Mouse (Mus musculus): Measurements from ENCODE around the gene Entpd2.
A peak's percentile ranks its signal among the peaks of the same experiment; 100 is the strongest.

Gene Entpd2

GRCm38 (mm10) chr2:25395721-25396596 is at the start of gene Entpd2:
Entpd2 (plus strand) TSS chr2:25395874.
- DNase-seq (ENCODE audit: low spot score): peak; percentile 37

DNA sequence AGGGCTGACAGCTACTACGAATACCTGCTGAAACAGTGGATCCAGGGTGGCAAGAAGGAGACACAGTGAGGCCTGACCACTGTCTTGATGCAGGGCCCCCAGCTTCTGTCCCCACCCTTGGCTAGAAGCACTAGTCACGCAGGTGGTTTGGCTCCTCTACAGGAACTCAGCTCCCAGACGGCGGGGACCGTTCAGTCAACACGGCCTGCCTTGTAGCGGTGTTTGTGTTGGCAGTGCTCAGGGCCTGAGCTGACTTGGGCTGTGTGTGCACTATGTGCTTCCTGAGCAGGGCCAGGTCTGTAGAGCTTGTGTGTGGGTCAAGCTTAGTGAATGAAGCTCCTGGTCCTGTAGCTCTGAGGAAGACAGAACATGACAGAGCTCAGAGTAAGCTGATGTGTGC is 47.5 kb upstream of the Entpd2 start:
- no peak for DNase-seq (ENCODE audit: low spot score)

DNA sequence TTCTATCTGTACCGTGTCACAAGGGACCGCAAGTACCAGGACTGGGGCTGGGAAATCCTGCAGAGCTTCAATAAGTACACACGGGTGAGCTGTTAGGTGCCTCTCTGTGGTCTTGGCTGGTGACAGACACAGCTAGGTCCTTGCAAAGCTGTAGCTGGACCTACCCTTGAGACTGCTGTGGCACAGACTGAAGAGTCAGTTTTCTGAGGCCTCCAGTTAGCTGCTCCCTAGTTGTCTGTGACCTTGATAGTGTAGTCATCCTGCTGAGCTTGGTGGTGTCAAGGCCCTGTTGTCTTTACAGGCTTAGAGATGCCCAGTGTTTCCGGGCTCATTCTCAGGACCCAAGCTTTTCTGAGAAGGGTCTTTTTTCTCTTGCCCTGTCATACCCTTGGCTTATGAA is 46.2 kb upstream of the Entpd2 start:
- DNase-seq (ENCODE audit: low spot score): no peak

DNA sequence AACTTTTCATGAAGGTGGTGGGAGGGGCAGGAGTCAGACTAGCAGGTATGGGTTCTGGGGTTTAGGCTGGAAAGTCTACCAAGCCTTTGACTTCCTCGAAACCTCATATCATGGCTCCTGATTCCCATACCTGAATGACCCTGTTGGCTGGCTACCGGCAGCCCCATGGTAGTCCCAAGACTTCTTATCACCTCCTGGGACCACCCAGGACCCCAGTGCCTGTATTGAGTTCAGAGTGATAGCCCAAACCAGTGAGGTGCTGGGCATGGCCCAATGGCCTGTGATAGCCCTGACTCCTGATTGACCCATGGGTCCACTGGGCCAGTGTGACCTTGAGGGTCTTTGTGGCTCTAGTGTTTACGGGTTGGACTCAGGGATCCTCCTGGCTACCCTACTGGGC is 45.0 kb upstream of the Entpd2 start:
- no peak for DNase-seq (ENCODE audit: low spot score)

- DNase-seq (ENCODE audit: low spot score): no peak
These were observed 41.5 kb upstream of the Entpd2 start for GRCm38 (mm10) chr2:25354211-25354610.

GRCm38 (mm10) chr2:25355419-25356066 is 40.1 kb upstream of the Entpd2 start:
- DNase-seq (ENCODE audit: low spot score): no peak

- peak; percentile 78 for DNase-seq (ENCODE audit: low spot score)
These were observed 39.2 kb upstream of the Entpd2 start, which contains the start of gene Dpp7 for GRCm38 (mm10) chr2:25356208-25357079. Dpp7 (minus strand) TSS chr2:25356359.

GRCm38 (mm10) chr2:25359848-25360247 is 35.8 kb upstream of the Entpd2 start:
- DNase-seq (ENCODE audit: low spot score): no peak

DNA sequence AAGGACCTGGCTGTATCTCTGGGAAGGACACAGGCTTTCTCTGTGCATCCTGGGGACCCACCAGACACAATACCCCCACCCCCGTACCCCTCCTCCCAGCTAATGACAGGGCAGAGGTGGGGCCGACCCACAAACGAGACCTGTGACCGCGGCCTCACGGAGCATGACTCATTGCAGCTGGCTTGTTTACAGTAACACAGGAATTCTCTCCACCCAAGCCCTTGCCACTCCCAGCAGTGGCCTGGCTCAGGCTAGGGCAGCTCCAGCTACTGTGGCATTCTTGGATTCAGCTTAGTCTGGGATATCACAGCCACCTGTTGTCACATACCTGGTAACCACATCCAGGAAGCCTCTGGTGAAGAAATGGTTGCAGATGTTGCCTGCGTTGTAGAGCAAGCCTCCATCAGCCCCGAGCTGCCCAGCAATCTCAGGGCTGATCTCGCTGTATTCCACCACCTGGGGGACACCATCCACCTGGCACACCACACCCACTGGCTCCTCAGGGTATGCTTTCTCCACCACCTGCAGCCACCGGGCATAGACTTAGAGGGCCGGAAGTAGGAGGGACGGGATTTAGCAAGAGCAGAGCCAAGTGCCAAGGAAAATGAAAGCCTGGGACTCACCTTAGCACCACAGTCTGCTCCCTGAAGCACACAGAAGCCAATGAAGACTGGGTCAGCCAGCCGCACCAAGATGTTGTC is 32.0 kb upstream of the Entpd2 start:
- DNase-seq (ENCODE audit: low spot score): no peak

DNA sequence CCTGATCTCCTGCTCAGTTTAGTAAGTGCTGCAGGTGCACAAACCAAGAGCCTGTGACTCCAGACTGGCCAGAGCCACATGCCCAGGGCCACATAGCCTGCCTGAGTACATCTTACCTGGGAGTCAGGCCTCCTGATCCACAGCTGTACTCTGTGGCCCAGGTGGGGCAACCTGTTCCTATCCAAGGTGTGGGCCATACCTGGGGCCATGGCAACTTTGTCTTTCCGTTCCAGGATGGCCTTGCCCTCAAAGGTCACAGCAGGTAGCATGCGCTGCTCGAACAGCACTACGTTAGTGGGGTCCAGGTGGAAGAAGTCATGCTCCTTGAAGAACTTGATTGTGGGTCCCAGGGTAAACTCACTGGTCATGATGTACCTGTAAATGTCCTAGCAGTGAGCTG is 31.4 kb upstream of the Entpd2 start:
- no peak for DNase-seq (ENCODE audit: low spot score)

DNA sequence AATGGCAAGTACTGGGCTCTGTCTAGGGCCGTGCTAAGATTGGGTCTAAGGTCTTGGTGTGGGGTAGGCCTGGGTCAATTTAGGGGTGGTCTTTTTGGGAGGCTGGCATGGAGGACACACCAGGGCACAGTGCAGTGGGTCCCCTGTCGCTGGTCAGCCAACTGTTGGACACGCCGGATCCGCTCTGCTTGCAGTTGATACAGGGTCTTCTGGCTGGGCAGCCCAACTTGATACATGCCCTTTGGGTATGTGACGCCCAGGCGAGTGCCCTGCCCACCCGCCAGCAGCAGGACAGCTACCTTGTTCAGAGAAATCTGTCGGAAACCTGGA is 30.9 kb upstream of the Entpd2 start:
- no peak for DNase-seq (ENCODE audit: low spot score)

DNA sequence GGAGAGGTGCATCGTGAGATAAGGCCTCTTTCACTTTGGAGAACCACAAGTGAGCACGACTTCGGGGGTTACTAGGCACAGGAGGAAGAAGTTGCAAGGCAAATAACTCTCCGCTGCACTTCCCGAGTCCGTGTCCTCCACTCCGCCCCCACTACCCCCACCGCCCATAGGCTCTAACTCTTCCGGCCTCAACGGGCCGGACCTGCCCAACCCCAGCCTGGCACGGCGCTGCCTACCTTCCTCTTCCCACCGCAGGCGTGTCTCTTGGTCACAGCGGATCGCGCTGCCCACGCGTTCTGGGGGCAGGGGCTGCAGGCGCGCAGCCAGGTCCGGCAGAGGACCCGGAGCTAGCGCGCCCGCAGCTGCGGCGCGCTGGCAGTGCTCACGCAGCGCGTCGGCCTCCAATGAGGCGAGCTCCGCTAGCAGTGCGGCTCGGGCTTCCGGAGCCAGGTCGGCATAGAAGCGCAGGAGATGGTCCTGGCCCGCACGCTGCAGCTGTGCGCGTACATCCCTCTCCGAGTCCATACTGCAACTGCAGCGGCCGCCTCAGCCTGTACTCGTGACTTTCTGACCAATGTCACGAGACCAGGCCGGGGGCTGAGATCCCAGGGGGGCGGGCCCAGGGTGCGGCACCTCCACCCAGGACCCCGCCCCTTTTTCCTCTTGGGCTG is 30.4 kb upstream of the Entpd2 start, which contains the start of gene Uap1l1:
TSS of gene Uap1l1 (minus strand) at position 592 of the 671 bp plus-strand sequence.
- peak; percentile 81 for DNase-seq (ENCODE audit: low spot score)

DNA sequence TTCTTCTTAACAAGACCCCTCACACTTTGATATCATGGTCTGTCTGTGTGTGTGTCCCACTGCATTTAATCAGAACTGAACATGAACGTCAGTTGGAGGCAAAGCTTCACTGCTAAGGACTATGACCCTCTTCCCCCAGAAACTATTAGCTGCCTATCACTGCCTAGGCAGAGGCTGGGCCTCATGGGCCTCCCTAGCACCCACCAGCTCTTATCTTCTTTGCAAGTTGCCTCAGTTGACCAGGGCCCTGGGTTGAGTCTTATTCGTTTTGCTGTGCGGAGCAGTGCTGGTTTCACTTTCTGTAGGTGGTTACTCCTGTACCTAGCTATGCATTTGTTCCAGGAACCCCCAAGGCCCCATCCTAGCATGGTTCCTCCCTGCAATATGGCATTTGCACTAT is 25.7 kb upstream of the Entpd2 start:
- no peak for DNase-seq (ENCODE audit: low spot score)

DNA sequence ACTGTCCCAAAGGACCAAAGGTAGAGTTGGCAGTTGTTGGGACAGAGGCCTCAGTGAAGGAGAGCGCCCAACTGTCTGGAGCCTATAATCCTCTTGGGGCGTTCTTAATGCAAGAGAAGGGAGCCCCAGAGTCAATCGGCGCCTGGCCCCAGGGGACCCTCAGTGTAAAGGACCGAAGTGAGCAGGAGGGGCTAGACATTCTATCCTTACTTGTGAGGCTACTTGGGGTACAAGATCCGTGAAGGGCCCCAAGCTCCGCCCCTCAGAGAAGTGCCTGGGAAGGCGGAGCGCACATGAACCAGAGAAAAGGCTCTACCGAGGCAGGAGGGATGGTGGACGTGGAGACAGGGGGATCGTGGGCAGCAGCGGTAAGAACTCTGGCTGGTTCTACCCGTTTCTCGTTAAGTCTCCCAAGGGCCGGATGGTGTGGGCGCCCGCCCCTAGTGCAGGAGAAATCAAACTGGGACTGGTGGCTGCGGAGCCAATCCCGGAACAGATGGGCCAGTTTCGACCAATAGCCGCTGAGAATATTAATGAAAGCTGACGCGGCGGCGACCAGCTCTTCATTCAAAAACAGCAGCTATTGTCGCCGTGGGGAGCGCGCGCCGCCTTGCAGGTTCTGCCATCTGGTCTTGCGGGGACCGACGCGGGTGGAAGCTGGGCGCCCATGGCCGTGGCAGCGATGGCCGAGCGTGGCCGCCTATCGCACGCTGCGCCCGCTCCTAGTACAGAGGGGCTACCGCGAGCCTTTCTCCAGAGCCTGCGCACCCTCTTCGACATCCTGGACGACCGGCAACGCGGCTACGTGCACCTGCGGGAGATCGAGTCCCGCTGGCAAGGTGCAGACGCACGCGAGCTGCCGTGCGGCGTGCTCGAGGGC is 23.7 kb upstream of the Entpd2 start, which contains the start of gene Sapcd2:
TSS of gene Sapcd2 (plus strand) at position 558 of the 880 bp plus-strand sequence.
- peak; percentile 81 for DNase-seq (ENCODE audit: low spot score)

DNA sequence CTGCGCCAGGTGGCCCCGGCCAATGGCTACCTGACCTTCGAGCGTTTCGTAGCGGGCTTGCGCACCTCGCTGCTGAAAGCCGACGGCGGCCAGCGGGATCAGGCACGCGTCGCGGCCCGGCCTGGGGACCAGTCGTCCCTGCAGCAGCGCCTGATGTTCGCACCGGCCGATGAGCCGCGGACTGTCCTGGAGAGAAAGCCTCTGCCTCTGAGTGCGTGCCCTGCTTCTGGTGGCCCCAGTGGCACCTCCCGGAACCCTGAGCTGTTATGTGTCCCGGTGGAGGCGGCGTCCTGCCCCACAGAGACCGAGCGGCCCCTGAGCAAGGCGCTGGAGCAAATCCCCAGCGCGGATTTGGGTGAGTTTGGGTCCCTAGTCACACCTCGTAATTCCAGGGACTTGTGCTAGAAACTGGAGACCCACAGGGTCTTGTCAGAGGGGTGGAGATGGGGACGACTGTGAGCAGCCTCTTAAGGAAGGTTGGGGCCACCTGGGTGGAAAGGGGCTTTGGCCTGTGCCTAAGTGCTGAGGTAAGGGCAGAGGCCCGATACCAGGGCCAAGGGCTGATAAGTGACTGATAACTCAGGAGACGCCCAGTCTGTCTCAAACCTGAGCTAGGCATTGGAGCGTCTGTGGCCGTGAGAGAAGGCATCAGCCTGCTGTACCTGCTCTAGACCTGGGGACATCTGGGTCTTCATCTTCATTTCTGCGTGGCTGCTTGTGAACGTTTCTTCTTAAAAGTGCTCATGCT is 22.9 kb upstream of the Entpd2 start:
- DNase-seq (ENCODE audit: low spot score): no peak

- no peak for DNase-seq (ENCODE audit: low spot score)
These were observed 22.2 kb upstream of the Entpd2 start for GRCm38 (mm10) chr2:25373431-25373830.

GRCm38 (mm10) chr2:25376589-25376988 is 19.1 kb upstream of the Entpd2 start:
- no peak for DNase-seq (ENCODE audit: low spot score)

GRCm38 (mm10) chr2:25384492-25384891 is 11.2 kb upstream of the Entpd2 start:
- no peak for DNase-seq (ENCODE audit: low spot score)

- no peak for DNase-seq (ENCODE audit: low spot score)
These were observed 4.4 kb upstream of the Entpd2 start for GRCm38 (mm10) chr2:25391266-25391665.
